Mouse (Mus musculus): ENCODE data around the gene Gm20390. TPM values are rescaled to one million over a fixed set of nuclear protein-coding genes. Genes with fewer than 3 reads are reported as not detected.

The Gm20390 gene
- polyA plus RNA-seq (2016; fragmentation: Nextera tagmentation; extraction: Ambion mirVana) = 399 and 428 TPM in 2 replicates

DNA sequence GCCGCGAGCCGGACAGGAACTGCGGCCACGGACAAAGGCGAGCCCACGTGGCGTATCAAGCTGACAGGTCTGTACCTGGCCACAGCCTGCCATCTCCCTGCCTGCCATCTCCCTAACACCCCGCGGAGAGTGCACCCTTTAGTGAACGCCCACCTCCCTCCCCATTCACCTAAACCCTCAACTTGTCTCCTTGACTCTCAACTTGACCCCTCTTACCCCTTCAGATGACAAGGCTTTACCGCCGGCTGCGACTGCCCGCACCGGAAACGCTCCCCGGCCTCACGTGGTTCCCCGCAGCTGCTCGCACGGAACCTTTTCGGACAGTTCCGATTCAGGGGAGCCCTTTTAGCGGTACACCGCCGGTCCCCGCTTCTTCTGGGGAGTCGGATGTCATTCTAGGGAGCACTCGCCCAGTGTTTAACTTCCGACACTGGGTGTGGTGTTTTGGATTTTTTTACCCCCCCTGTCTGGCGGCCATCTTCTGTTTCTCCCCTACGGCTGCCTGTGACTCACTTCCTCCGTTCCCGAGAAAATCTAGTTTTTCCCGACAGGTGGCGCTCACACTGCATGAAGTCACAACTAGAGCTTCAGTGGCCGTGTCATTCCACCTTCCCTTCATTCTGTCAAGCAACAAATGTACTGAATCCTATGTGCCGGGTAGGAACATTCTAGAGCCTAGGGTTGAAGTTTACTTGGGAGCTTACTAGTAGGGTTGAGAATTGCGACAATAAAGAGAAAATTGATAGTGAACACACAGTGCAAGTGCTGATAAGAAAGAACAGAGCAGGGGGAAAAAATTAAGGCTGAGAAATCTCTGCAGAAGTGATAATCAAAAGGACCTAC lies at the start of gene Gm20390, which contains the start of gene Nme1:
Gm20390 (minus strand) TSS at position 289 of the 843 bp plus-strand sequence.
Nme1 (minus strand) TSS at position 517 of the 843 bp plus-strand sequence.
- peaks cover 25% of the 10 kb centered on the region for H3K36me3 ChIP-seq
- peak within 1 kb of the TSS; percentile 82 for H3K4me2 ChIP-seq (replicated peaks)
- H3K9ac ChIP-seq = peak within 1 kb of the TSS; percentile 76
- H3K4me3 ChIP-seq = peak within 1 kb of the TSS; percentile 74
- H3K4me1 ChIP-seq = peaks cover 5% of the 10 kb centered on the region; the same call in 1 of the 2 replicates
- ATAC-seq (ENCODE audit: insufficient number of reproducible peaks, insufficient read depth, low FRiP score, low TSS enrichment) = peak; percentile 93
- peak within 1 kb of the TSS; percentile 76 for H3K27ac ChIP-seq
- H3K9me3 ChIP-seq = no peaks in the 10 kb centered on the region
- 1% methylated on average over 40 of the region's 40 CpGs for WGBS
- no peaks in the 10 kb centered on the region for H3K27me3 ChIP-seq

DNA sequence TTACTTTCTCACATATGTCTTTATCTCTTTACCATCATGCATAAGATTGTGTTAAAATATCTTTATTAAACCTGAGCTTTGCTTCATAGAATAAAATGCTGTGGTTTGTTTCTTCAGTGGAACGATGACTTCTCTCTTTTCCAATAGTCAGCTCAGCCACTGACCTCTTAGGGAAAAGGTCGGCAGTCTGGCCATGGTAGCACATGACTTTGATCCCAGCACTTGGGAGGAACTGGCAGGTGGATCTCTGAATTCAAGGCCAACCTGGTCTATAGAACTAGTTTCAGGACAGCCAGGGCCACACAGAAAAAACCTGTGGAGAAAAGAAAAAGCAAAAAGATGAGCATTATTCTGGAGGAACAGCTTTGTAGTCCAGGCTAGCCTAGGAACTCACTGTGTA lies 35.3 kb upstream of the Gm20390 start:
- Histone ChIP-seq H3K9ac (no peak overlapping the region), H3K9me3 (no peaks in the 10 kb centered on the region), H3K36me3 (no peaks in the 10 kb centered on the region), H3K4me2 (replicated peaks) (no peak overlapping the region), H3K4me1 (no peaks in the 10 kb centered on the region), H3K4me3 (no peak overlapping the region), H3K27me3 (no peaks in the 10 kb centered on the region), H3K27ac (no peak overlapping the region)
- ATAC-seq (ENCODE audit: insufficient number of reproducible peaks, insufficient read depth, low FRiP score, low TSS enrichment) = no peak
- 84% methylated on average over 2 of the region's 2 CpGs for WGBS

DNA sequence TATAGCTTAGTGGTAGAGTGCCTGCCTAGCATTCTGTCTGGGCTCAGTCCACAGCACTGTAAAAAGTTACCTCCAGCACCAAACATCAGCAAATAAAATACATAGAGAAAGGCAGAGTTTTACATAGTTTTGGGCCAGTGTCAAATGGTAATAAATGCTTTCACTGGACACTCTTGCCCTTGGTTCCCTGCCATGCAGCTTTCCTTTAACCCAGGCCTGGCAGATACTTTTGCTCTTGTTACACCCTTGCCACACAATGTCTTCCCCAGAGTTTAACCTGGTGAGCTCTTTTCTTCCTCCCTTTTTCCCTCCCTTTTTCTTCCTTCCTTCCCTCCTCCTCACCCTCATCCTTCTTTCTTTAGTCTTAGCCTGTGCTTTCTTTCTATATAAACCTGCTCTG lies 31.2 kb upstream of the Gm20390 start:
- Histone ChIP-seq H3K4me3 (no peak overlapping the region), H3K27ac (no peak overlapping the region), H3K9ac (no peak overlapping the region), H3K36me3 (no peaks in the 10 kb centered on the region), H3K9me3 (no peaks in the 10 kb centered on the region), H3K27me3 (no peaks in the 10 kb centered on the region), H3K4me1 (peaks cover 15% of the 10 kb centered on the region), H3K4me2 (replicated peaks) (no peak overlapping the region)
- ATAC-seq (ENCODE audit: insufficient number of reproducible peaks, insufficient read depth, low FRiP score, low TSS enrichment) = no peak

DNA sequence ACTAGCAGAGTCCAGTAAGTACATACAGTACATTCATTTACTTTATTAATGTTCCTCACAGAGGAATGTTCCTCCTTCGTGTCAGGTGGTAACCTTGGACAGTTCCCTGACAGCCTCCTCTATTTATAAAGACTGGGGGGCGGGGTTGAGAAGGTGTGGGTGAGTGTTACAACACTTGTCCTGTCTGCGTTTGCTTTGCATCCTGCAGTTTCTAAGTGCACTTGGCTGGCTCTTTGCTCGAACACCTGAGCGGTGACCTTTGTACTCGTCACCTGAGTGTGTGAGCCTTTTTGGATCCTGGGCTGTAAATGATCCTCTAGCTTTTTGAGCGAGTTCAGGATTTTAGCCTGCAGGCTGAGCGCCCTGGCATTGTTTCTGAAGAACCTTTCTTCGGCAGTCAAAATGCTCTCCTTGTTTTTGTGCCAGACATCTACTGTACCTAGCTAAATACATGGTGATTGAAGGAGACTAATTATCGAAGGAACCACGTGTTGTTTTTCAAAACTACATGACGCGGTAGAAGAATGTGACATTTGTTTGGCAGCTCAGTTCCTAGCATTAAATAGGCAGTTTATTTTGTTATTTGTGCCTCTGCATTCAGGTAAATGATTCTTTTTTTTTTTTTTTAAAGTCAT lies 29.2 kb upstream of the Gm20390 start:
- no peaks in the 10 kb centered on the region for H3K9me3 ChIP-seq
- H3K9ac ChIP-seq = peak overlapping the region; percentile 94
- no peaks in the 10 kb centered on the region for H3K36me3 ChIP-seq
- H3K27me3 ChIP-seq = no peaks in the 10 kb centered on the region
- 35% methylated on average over 13 of the region's 13 CpGs for WGBS
- H3K4me3 ChIP-seq = peak overlapping the region; percentile 93
- peak overlapping the region; percentile 92 for H3K4me2 ChIP-seq (replicated peaks)
- H3K27ac ChIP-seq = no peak overlapping the region
- no peak for ATAC-seq (ENCODE audit: insufficient number of reproducible peaks, insufficient read depth, low FRiP score, low TSS enrichment)
- peaks cover 15% of the 10 kb centered on the region for H3K4me1 ChIP-seq

DNA sequence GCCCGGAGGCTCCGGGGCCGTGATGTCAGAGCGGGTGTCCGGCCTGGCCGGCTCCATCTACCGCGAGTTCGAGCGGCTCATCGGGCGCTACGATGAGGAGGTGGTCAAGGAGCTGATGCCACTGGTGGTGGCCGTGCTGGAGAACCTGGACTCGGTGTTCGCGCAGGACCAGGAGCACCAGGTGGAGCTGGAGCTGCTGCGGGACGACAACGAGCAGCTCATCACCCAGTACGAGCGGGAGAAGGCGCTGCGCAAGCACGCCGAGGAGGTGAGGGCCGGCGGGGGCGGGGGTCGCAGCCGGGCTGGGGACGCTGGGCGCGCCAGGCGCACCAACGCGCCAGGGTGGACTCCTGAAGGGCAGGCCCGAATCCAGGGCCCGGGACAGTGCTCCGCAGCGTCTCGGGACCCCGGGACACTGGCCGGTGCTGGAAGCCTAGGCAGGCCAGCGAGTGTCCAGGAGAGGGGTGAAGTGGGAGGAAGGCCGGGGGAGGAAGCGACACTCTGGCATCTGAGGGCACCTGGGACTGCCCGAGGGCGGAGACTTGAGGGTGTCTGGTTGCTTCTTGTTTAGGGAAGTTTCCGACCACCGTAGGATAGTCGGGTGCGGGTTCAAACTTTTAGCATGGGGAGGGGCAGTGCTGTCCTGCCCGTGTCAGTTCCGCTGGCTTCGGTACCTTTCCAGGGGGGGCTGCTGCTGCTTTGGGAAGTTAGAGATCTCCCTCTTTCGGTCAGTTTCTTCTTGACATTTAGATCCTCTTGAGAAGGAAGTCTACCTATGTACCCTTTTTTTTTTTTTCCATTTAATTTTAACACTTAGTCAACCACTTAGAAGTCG lies 28.4 kb upstream of the Gm20390 start:
- Histone ChIP-seq H3K4me2 (replicated peaks) (peak overlapping the region; percentile 92), H3K36me3 (no peaks in the 10 kb centered on the region), H3K27ac (peak overlapping the region; percentile 93), H3K4me1 (peaks cover 15% of the 10 kb centered on the region), H3K4me3 (peak overlapping the region; percentile 93), H3K9me3 (no peaks in the 10 kb centered on the region), H3K27me3 (no peaks in the 10 kb centered on the region), H3K9ac (peak overlapping the region; percentile 94)
- under 1% methylated on average over 58 of the region's 58 CpGs for WGBS
- peak; percentile 69 for ATAC-seq (ENCODE audit: insufficient number of reproducible peaks, insufficient read depth, low FRiP score, low TSS enrichment)

DNA sequence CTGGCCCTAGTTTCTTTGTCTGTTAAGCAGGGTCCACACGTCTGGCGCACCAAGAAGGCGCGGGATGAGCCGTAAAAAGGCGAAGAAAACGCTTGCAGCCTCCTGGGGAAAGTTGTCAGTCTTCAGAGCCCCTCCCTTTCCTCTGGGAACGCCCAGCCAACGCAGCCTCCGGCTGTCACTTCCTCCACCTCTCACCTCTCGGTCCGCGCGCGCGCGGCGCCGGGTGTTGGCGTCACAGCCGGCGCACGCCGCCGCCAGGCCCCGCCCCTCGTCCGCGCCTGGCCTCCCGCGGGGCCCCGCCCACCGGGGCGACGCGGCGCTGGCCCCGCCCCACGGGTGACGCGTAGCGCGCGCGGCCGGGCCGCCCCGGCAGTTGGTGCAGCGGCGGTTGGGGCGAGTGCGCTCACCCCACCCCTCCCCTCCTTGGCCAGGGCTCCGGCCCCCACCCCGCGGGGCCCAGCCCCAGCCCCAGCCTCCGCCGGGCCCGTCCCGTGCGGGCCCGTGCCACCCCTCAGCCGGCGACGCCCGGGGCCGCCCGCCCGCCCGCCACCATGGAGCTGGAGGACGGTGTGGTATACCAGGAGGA lies 27.7 kb upstream of the Gm20390 start, which contains the start of gene Spag9:
Spag9 (plus strand) TSS at position 372 of the 586 bp plus-strand sequence.
- Histone ChIP-seq H3K27ac (peak within 1 kb of the TSS; percentile 93), H3K27me3 (no peaks in the 10 kb centered on the region), H3K36me3 (no peaks in the 10 kb centered on the region), H3K4me3 (peak within 1 kb of the TSS; percentile 93), H3K9me3 (no peaks in the 10 kb centered on the region), H3K4me1 (peaks cover 15% of the 10 kb centered on the region), H3K4me2 (replicated peaks) (peak within 1 kb of the TSS; percentile 92), H3K9ac (peak within 1 kb of the TSS; percentile 94)
- under 1% methylated on average over 60 of the region's 70 CpGs for WGBS
- peak; percentile 90 for ATAC-seq (ENCODE audit: insufficient number of reproducible peaks, insufficient read depth, low FRiP score, low TSS enrichment)

DNA sequence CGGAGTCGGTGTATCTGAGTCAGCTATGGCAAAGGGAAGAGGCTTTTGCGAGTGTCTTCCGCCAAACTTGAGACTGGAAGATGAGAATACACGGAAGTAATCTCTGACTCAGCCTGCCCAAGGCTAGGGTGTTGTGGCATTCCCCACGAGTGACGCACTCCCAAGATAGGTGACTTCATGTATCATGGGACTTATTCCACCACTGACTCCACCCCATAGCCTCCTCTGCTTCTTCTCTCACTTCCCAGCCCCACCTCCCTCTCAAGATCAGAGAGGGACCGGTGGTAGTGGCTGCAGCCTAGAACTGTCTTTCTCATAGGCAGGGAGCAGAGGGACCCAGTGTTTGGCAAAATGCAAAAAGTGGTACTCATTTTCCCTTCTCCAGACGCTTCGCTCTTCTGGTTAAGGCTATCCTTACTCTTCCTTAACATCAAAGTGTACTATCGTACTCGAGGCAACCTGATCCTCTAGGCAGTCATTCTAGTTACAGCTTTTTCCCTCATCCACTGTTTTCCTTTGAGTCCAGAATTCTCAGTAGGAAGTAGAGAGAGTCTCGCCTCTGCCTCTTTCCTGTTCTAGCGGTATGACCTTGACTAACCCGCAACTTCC lies 27.1 kb upstream of the Gm20390 start:
- no peaks in the 10 kb centered on the region for H3K27me3 ChIP-seq
- peak; percentile 50 for ATAC-seq (ENCODE audit: insufficient number of reproducible peaks, insufficient read depth, low FRiP score, low TSS enrichment)
- 6% methylated on average over 15 of the region's 15 CpGs for WGBS

DNA sequence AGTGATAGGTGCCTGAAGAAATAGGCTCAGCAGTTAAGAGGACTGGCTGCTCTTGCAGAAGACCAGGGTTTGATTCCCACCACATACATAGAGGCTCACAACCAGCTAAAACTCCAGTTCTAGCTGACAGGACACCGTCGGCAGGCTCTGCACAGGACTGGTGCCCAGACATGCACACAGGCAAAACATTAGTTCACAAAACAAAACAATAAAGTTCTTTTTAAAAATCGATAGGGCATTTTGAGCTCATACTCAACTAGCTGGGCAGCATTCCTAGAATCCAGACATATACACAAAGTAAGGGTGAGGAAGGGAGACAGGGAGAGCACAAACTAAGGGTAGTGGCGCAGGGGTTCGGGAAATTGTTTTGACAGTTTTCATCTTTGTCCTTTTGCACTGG lies 26.4 kb upstream of the Gm20390 start:
- H3K4me2 ChIP-seq (replicated peaks) = peak overlapping the region; percentile 92
- ATAC-seq (ENCODE audit: insufficient number of reproducible peaks, insufficient read depth, low FRiP score, low TSS enrichment) = no peak
- no peak overlapping the region for H3K9ac ChIP-seq
- peak overlapping the region; percentile 93 for H3K27ac ChIP-seq
- H3K4me3 ChIP-seq = peak overlapping the region; percentile 93
- H3K36me3 ChIP-seq = no peaks in the 10 kb centered on the region
- H3K27me3 ChIP-seq = no peaks in the 10 kb centered on the region
- H3K9me3 ChIP-seq = no peaks in the 10 kb centered on the region
- H3K4me1 ChIP-seq = peaks cover 15% of the 10 kb centered on the region
- WGBS = 64% methylated on average over 5 of the region's 5 CpGs

More for the DNA sequence above, 27.1 kb upstream of the Gm20390 start:
- no peaks in the 10 kb centered on the region for H3K36me3 ChIP-seq
- peaks cover 15% of the 10 kb centered on the region for H3K4me1 ChIP-seq
- H3K4me2 ChIP-seq (replicated peaks) = peak overlapping the region; percentile 92
- H3K9ac ChIP-seq = peak overlapping the region; percentile 58
- H3K27ac ChIP-seq = peak overlapping the region; percentile 93
- H3K4me3 ChIP-seq = peak overlapping the region; percentile 93
- H3K9me3 ChIP-seq = no peaks in the 10 kb centered on the region

DNA sequence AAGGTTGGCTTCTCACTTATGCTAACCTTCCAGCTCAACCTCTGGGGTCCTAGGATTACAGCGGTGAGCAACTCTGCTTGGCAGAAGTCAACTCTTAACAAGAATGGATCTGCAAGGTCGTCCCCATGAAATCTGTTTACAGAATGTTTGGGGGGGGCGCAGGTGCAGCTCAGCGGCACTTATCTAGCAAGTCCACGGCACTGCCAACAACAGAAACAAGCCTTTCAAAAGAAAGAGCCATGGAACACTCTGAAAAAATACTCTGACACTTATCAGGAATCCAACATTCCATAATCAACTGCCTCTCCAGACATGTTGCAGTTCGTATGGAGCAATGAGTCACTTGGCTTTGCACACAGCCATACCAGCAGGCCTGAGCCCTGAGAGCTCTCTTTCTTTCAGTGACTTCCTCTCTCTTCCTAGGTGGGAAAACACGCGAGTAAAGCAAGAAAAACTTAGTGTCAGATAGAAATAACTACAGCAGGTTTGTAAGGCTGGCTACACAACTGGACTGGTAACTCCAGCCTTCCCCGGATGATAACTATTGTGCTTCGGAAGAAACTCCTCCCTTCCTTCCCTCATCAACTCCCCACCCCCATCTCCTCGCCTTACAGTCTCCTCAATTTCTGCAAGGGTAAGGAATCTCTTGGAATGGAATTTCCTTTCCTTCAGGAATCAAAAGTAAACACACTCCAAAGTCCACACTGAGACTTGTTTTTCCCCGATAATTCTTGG lies 20.4 kb upstream of the Gm20390 start:
- H3K9ac ChIP-seq = no peak overlapping the region
- no peaks in the 10 kb centered on the region for H3K9me3 ChIP-seq
- no peak overlapping the region for H3K4me2 ChIP-seq (replicated peaks)
- H3K36me3 ChIP-seq = no peaks in the 10 kb centered on the region
- 0 out of 2 replicates have a peak overlapping the region, but pooled peaks have one; percentile 32 for H3K27ac ChIP-seq
- H3K4me1 ChIP-seq = no peaks in the 10 kb centered on the region
- 59% methylated on average over 12 of the region's 12 CpGs for WGBS
- H3K27me3 ChIP-seq = no peaks in the 10 kb centered on the region
- H3K4me3 ChIP-seq = no peak overlapping the region
- ATAC-seq (ENCODE audit: insufficient number of reproducible peaks, insufficient read depth, low FRiP score, low TSS enrichment) = no peak

DNA sequence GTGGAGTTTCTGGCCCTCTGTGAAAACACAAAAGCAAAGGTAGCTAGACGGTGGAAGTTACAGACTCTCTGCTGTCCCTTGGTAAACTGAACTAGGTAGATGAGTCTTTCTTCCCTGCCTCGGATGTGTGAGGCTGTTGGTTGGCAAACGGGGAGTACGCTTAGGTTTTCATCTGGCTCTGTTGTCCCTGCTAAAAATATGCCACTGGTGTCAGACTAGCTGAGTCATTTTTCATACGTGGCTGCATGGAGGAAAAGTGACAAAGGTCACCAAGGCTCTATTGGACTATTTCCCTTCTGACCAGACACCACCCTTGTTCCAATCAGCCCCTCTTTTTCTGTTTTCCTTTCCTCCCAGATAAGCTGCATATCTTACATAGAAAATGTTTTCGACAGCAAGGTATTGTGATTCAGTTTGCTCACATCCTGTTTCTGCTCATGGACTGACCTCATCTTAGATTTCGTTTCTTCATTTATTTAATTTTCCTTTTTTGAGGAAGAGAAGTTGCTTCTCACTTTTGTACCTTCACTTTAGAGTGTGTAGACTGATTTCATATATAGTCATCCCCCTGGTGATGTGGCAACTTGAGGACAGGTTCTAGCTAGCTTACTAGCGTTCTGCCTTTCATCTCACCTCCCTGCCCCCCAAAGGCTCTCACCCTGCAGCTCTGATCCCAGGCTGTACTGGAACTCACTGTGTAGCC lies 19.7 kb upstream of the Gm20390 start:
- no peak overlapping the region for H3K9ac ChIP-seq
- no peaks in the 10 kb centered on the region for H3K36me3 ChIP-seq
- 0 out of 2 replicates have a peak overlapping the region, but pooled peaks have one; percentile 32 for H3K27ac ChIP-seq
- no peak overlapping the region for H3K4me2 ChIP-seq (replicated peaks)
- H3K9me3 ChIP-seq = no peaks in the 10 kb centered on the region
- no peak for ATAC-seq (ENCODE audit: insufficient number of reproducible peaks, insufficient read depth, low FRiP score, low TSS enrichment)
- H3K4me3 ChIP-seq = no peak overlapping the region
- H3K4me1 ChIP-seq = no peaks in the 10 kb centered on the region
- H3K27me3 ChIP-seq = no peaks in the 10 kb centered on the region
- WGBS = 72% methylated on average over 8 of the region's 8 CpGs

Measured in embryonic facial prominence, embryonic 12.5 days (tissue).